ENCODE assay signal across 14 mouse cellular contexts in genomic region chr10:59225137-59225536, GRCm38 (mm10). TPM values are rescaled to one million over a fixed set of nuclear protein-coding genes. Genes with fewer than 3 reads are reported as not detected.
DNase-seq lines count a peak whose midpoint lies in the region; ATAC-seq and TF ChIP-seq lines count a peak whose summit lies in the region.
"Had no signal": no experiment of that assay in that cellular context is flagged by ENCODE, and none has a peak within 500 bp of the region (broad histone marks: within the 10 kb centered on the region; RNA-seq: fewer than 3 reads in every experiment).

No protein-coding gene starts in this region.

- no peaks in the 10 kb centered on the region for H3K9me3 ChIP-seq in forebrain, postnatal 0 days (ENCODE audit: low read length)
- H3K9me3 ChIP-seq in forebrain, embryonic 16.5 days (ENCODE audit: control insufficient read depth, low read length), result no peaks in the 10 kb centered on the region
- no peaks in the 10 kb centered on the region for H3K9me3 ChIP-seq in lung, postnatal 0 days (ENCODE audit: low read length)
- H3K9me3 ChIP-seq in stomach, embryonic 15.5 days, result no peaks in the 10 kb centered on the region
- H3K9me3 ChIP-seq: kidney, embryonic 15.5 days had no signal

- H3K9ac ChIP-seq in forebrain, postnatal 0 days, result no peak overlapping the region
- H3K9ac ChIP-seq in forebrain, embryonic 16.5 days (replicated peaks; ENCODE audit: low read depth, low read length), result no peak overlapping the region
- H3K9ac ChIP-seq in lung, postnatal 0 days (replicated peaks; ENCODE audit: low read depth), result no peak overlapping the region
- no peak overlapping the region for H3K9ac ChIP-seq in stomach, embryonic 15.5 days
- H3K9ac ChIP-seq: kidney, embryonic 15.5 days; liver, embryonic 14.5 days had no signal

- H3K36me3 ChIP-seq in forebrain, postnatal 0 days (ENCODE audit: insufficient read depth), result no peaks in the 10 kb centered on the region
- H3K36me3 ChIP-seq in forebrain, embryonic 16.5 days (ENCODE audit: control insufficient read depth, insufficient read depth), result no peaks in the 10 kb centered on the region
- H3K36me3 ChIP-seq in lung, postnatal 0 days (ENCODE audit: insufficient read depth, low read length), result no peaks in the 10 kb centered on the region
- no peaks in the 10 kb centered on the region for H3K36me3 ChIP-seq in stomach, embryonic 15.5 days
- H3K36me3 ChIP-seq: kidney, embryonic 15.5 days had no signal

- DNase-seq in forebrain, postnatal 0 days, result no peak
- peak; percentile 19 for DNase-seq in lung, postnatal 0 days (ENCODE audit: low spot score)
- DNase-seq in lung, postnatal 10 days, result no peak
- DNase-seq in heart, adult 8-10 months (ENCODE audit: low spot score), result no peak
- DNase-seq: adrenal gland, postnatal 14 days; cerebellum, postnatal 10 days; thymus, postnatal 4 days had no signal

- TF ChIP-seq CTCF in forebrain, postnatal 0 days (IDR thresholded peaks at IDR 0.05; ENCODE audit: low read depth), result no peak
- no peak for TF ChIP-seq CTCF in lung, postnatal 0 days (IDR thresholded peaks at IDR 0.05)

- WGBS in forebrain, postnatal 0 days, result 97% methylated on average over 2 of the region's 2 CpGs
- WGBS in forebrain, embryonic 16.5 days, result 94% methylated on average over 2 of the region's 2 CpGs
- WGBS in lung, postnatal 0 days, result 57% methylated on average over 2 of the region's 2 CpGs
- 81% methylated on average over 2 of the region's 2 CpGs for WGBS in stomach, embryonic 15.5 days

- H3K27me3 ChIP-seq in forebrain, postnatal 0 days (ENCODE audit: insufficient read depth, low read length), result no peaks in the 10 kb centered on the region
- no peaks in the 10 kb centered on the region for H3K27me3 ChIP-seq in forebrain, embryonic 16.5 days (replicated peaks; ENCODE audit: control insufficient read depth, insufficient read depth, low read length)
- no peaks in the 10 kb centered on the region for H3K27me3 ChIP-seq in lung, postnatal 0 days (replicated peaks; ENCODE audit: insufficient read depth, low read length)
- H3K27me3 ChIP-seq in stomach, embryonic 15.5 days (replicated peaks), result no peaks in the 10 kb centered on the region
- H3K27me3 ChIP-seq: kidney, embryonic 15.5 days had no signal

- no peak overlapping the region for H3K4me3 ChIP-seq in forebrain, postnatal 0 days (ENCODE audit: low read depth, low read length)
- H3K4me3 ChIP-seq in forebrain, embryonic 16.5 days (replicated peaks; ENCODE audit: low read length), result no peak overlapping the region
- no peak overlapping the region; the same call in 1 of the 2 replicates for H3K4me3 ChIP-seq in lung, postnatal 0 days (ENCODE audit: low read depth, low read length)
- H3K4me3 ChIP-seq in stomach, embryonic 15.5 days (replicated peaks), result no peak overlapping the region
- H3K4me3 ChIP-seq: kidney, embryonic 15.5 days; megakaryocyte, embryonic 14.5 days had no signal

- H3K4me1 ChIP-seq in forebrain, postnatal 0 days (ENCODE audit: insufficient read depth), result peaks cover 20% of the 10 kb centered on the region
- H3K4me1 ChIP-seq in forebrain, embryonic 16.5 days (replicated peaks; ENCODE audit: control insufficient read depth, insufficient read depth, low read length), result peaks cover 21% of the 10 kb centered on the region
- peaks cover 14% of the 10 kb centered on the region; the same call in 1 of the 2 replicates for H3K4me1 ChIP-seq in lung, postnatal 0 days (ENCODE audit: insufficient read depth, low read depth, low read length)
- H3K4me1 ChIP-seq in stomach, embryonic 15.5 days, result peaks cover 13% of the 10 kb centered on the region

- no peak for TF ChIP-seq EP300 in lung, postnatal 0 days (IDR thresholded peaks at IDR 0.05)

- H3K4me2 ChIP-seq in forebrain, postnatal 0 days (ENCODE audit: low read depth), result peak overlapping the region; percentile 19; the same call in 1 of the 2 replicates
- no peak overlapping the region for H3K4me2 ChIP-seq in forebrain, embryonic 16.5 days (ENCODE audit: low read length)
- H3K4me2 ChIP-seq in lung, postnatal 0 days (replicated peaks; ENCODE audit: low read depth, low read length), result peak overlapping the region; percentile 35; the same call in 1 of the 2 replicates
- 0 out of 2 replicates have a peak overlapping the region, but pooled peaks have one; percentile 16 for H3K4me2 ChIP-seq in stomach, embryonic 15.5 days
- H3K4me2 ChIP-seq: heart, embryonic 11.5 days; kidney, embryonic 15.5 days had no signal

- no peak for ATAC-seq in forebrain, postnatal 0 days
- ATAC-seq in forebrain, embryonic 16.5 days, result no peak
- ATAC-seq in lung, postnatal 0 days, result no peak
- 0 out of 2 replicates have a peak, but pooled peaks have one; percentile 10 for ATAC-seq in granulocyte monocyte progenitor cell, adult 5-6 weeks (replicated peaks; ENCODE audit: poor library complexity, severe bottlenecking)
- ATAC-seq in stomach, embryonic 15.5 days (ENCODE audit: insufficient read depth, low FRiP score, low read depth), result no peak

- no peak overlapping the region for H3K27ac ChIP-seq in forebrain, postnatal 0 days (ENCODE audit: low read depth, low read length)
- H3K27ac ChIP-seq in forebrain, embryonic 16.5 days (ENCODE audit: low read length), result no peak overlapping the region
- no peak overlapping the region for H3K27ac ChIP-seq in lung, postnatal 0 days (ENCODE audit: low read length)
- no peak overlapping the region for H3K27ac ChIP-seq in stomach, embryonic 15.5 days
- H3K27ac ChIP-seq: kidney, embryonic 15.5 days; liver, embryonic 14.5 days had no signal

RNA-seq across cellular contexts. Expression of gene Sowahc, which starts 3.4 kb away (rescaled TPM):
- total RNA-seq in forebrain, postnatal 0 days (2014; rRNA removed), result 29.6 and 33.3 TPM in 2 replicates
- polyA plus RNA-seq in forebrain, postnatal 0 days (2015; fragmentation: Nextera tagmentation; extraction: Ambion mirVana), result 9.3 and 13.4 TPM in 2 replicates
- polyA plus RNA-seq in forebrain, embryonic 16.5 days (2015; fragmentation: Nextera tagmentation; extraction: Ambion mirVana), result 20.4 and 21.0 TPM in 2 replicates
- 9.7 and 13.2 TPM in 2 replicates for polyA plus RNA-seq in lung, postnatal 0 days (2015; fragmentation: Nextera tagmentation; extraction: Ambion mirVana)
- 6.9 and 8.1 TPM in 2 replicates for total RNA-seq in granulocyte monocyte progenitor cell, adult 5-6 weeks (2014; fragmentation: Nextera tagmentation)
- total RNA-seq in granulocyte monocyte progenitor cell, adult 5-6 weeks (2017), result 17.2 and 19.6 TPM in 2 replicates
- 13.7 and 13.9 TPM in 2 replicates for polyA plus RNA-seq in stomach, embryonic 15.5 days (2015; fragmentation: Nextera tagmentation; extraction: Ambion mirVana)
- total RNA-seq in heart, adult 8-10 months (2022), result 1 to 10 TPM; 1.0 to 1.5 (median 1.4) TPM

RNA-seq across cellular contexts. Expression of gene Sept10, which starts 3.5 kb away (rescaled TPM):
- total RNA-seq in forebrain, postnatal 0 days (2014; rRNA removed), result 9.8 and 13.4 TPM in 2 replicates
- polyA plus RNA-seq in forebrain, postnatal 0 days (2015; fragmentation: Nextera tagmentation; extraction: Ambion mirVana), result 13.1 and 13.6 TPM in 2 replicates
- 21.7 and 28.3 TPM in 2 replicates for polyA plus RNA-seq in forebrain, embryonic 16.5 days (2015; fragmentation: Nextera tagmentation; extraction: Ambion mirVana)
- 42.2 and 45.2 TPM in 2 replicates for polyA plus RNA-seq in lung, postnatal 0 days (2015; fragmentation: Nextera tagmentation; extraction: Ambion mirVana)
- 8.8 and 11.6 TPM in 2 replicates for total RNA-seq in granulocyte monocyte progenitor cell, adult 5-6 weeks (2014; fragmentation: Nextera tagmentation)
- 7.7 and 17.8 TPM in 2 replicates for total RNA-seq in granulocyte monocyte progenitor cell, adult 5-6 weeks (2017)
- polyA plus RNA-seq in stomach, embryonic 15.5 days (2015; fragmentation: Nextera tagmentation; extraction: Ambion mirVana), result 38.6 and 41.7 TPM in 2 replicates
- total RNA-seq in heart, adult 8-10 months (2022), result 10 to 100 TPM; 14.4 to 20.6 (median 18.7) TPM
